Mouse (Mus musculus): Measurements from ENCODE around the gene Sptan1. TPM values are rescaled to one million over a fixed set of nuclear protein-coding genes. Genes with fewer than 3 reads are reported as not detected.

Gene Sptan1
- polyA plus RNA-seq, 1 experiment from 2014 or later, result 166 TPM

DNA sequence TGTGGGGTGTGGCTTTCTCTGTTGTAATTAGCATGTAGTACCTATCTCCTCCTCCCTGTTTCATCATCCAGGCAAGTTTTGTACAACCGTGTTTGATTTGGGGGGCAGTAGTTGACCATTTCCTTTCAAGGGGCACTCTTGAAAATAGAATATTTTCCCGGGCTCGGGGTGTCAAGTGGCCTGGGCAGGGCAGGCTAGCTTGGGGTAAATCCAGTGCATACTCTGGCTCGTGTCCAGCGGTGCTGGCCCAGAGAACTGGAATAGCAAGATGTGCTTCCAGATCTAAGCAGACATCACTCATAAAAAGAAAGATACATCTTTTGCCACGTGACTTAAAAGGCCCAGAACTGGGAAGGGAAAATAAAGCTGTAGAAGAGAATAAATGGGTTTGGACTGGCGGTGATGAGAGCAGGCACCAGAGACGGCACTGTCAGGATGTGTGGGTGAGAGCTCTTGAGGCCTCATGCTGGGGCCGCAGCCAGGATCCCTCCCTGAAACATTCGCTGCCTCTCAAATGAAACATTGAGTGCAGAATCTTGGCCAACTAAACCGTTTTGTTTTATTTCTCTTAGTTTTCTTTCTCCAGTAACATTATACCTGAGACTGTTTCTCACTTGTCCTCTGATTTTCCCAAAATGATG, 49.1 kb downstream of the Sptan1 start:
- no peak overlapping the region for H3K4me2 ChIP-seq (replicated peaks)
- no peaks in the 10 kb centered on the region for H3K9me3 ChIP-seq
- no peak overlapping the region for H3K4me3 ChIP-seq
- H3K27me3 ChIP-seq, result no peaks in the 10 kb centered on the region
- WGBS, result 95% methylated on average over 11 of the region's 11 CpGs
- no peak overlapping the region for H3K27ac ChIP-seq (replicated peaks)
- H3K9ac ChIP-seq (replicated peaks), result no peak overlapping the region
- peaks cover 95% of the 10 kb centered on the region for H3K36me3 ChIP-seq
- no peaks in the 10 kb centered on the region for H3K4me1 ChIP-seq
- no peak for ATAC-seq (ENCODE audit: low FRiP score, low read depth)

DNA sequence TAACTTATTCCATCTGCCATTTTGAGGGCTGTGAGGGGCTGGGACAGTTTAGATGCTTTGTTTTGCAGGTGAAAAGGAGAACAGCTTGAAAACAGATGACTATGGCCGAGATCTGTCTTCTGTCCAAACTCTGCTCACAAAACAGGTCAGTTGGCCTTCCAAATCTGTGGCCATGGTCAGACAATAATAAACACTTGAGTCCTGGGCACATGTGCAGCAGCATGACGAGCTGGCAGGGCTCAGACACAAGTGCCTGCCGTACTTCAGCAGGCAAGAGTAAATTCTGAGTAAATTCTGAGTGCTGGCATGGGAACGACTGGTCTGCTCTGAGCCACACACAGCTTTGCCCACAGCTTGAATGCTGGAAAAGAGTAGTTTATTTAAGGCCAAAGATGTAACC, 60.1 kb downstream of the Sptan1 start:
- no peak overlapping the region for H3K4me3 ChIP-seq
- WGBS, result 94% methylated on average over 4 of the region's 4 CpGs
- H3K4me2 ChIP-seq (replicated peaks), result no peak overlapping the region
- no peaks in the 10 kb centered on the region for H3K27me3 ChIP-seq
- no peaks in the 10 kb centered on the region for H3K4me1 ChIP-seq
- no peak for ATAC-seq (ENCODE audit: low FRiP score, low read depth)
- no peaks in the 10 kb centered on the region for H3K9me3 ChIP-seq
- H3K36me3 ChIP-seq, result peaks cover 99% of the 10 kb centered on the region
- H3K9ac ChIP-seq (replicated peaks), result no peak overlapping the region
- no peak overlapping the region for H3K27ac ChIP-seq (replicated peaks)

DNA sequence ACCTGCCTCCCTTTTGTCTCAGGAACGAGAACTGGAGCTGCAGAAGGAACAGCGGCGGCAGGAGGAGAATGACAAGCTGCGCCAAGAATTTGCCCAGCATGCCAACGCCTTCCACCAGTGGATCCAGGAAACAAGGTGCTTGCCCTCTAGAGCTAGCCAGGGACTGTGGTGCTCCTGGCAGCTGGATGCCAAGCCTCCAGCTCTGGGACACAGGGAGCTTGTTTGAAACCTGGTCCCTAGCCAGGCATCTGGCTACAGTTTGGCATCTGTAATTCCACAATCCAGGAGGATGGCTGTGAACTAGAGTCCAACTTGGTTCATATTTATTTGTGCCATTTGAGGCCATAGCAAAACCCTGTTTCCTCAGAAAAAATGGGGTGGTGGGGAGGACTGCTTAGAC, 61.6 kb downstream of the Sptan1 start:
- H3K9ac ChIP-seq (replicated peaks), result no peak overlapping the region
- peaks cover 99% of the 10 kb centered on the region for H3K36me3 ChIP-seq
- H3K9me3 ChIP-seq, result no peaks in the 10 kb centered on the region
- no peaks in the 10 kb centered on the region for H3K27me3 ChIP-seq
- H3K4me3 ChIP-seq, result no peak overlapping the region
- H3K4me1 ChIP-seq, result no peaks in the 10 kb centered on the region
- H3K4me2 ChIP-seq (replicated peaks), result no peak overlapping the region
- no peak overlapping the region for H3K27ac ChIP-seq (replicated peaks)
- 97% methylated on average over 5 of the region's 5 CpGs for WGBS
- ATAC-seq (ENCODE audit: low FRiP score, low read depth), result no peak

GRCm38 (mm10) chr2:30032244-30032846, 67.0 kb downstream of the Sptan1 start:
- H3K4me1 ChIP-seq, result no peaks in the 10 kb centered on the region
- H3K27me3 ChIP-seq, result no peaks in the 10 kb centered on the region
- H3K9me3 ChIP-seq, result no peaks in the 10 kb centered on the region
- no peak overlapping the region for H3K27ac ChIP-seq (replicated peaks)
- no peak for ATAC-seq (ENCODE audit: low FRiP score, low read depth)
- peaks cover 66% of the 10 kb centered on the region for H3K36me3 ChIP-seq
- H3K9ac ChIP-seq (replicated peaks), result no peak overlapping the region
- WGBS, result 66% methylated on average over 11 of the region's 11 CpGs
- H3K4me3 ChIP-seq, result no peak overlapping the region
- no peak overlapping the region for H3K4me2 ChIP-seq (replicated peaks)

- no peaks in the 10 kb centered on the region for H3K4me1 ChIP-seq
- H3K36me3 ChIP-seq, result peaks cover 66% of the 10 kb centered on the region
- WGBS, result 80% methylated on average over 6 of the region's 6 CpGs
- H3K4me3 ChIP-seq, result no peak overlapping the region
- H3K9me3 ChIP-seq, result no peaks in the 10 kb centered on the region
- no peak for ATAC-seq (ENCODE audit: low FRiP score, low read depth)
- no peaks in the 10 kb centered on the region for H3K27me3 ChIP-seq
- no peak overlapping the region for H3K4me2 ChIP-seq (replicated peaks)
- no peak overlapping the region for H3K9ac ChIP-seq (replicated peaks)
- peak overlapping the region; percentile 25; the same call in 1 of the 2 replicates for H3K27ac ChIP-seq (replicated peaks)
These were observed 67.6 kb downstream of the Sptan1 start for GRCm38 (mm10) chr2:30032957-30033356.

GRCm38 (mm10) chr2:30037762-30038161, 72.4 kb downstream of the Sptan1 start:
- Histone ChIP-seq H3K27me3 (no peaks in the 10 kb centered on the region), H3K4me3 (no peak overlapping the region), H3K36me3 (peaks cover 20% of the 10 kb centered on the region), H3K9me3 (no peaks in the 10 kb centered on the region), H3K27ac (replicated peaks) (no peak overlapping the region), H3K4me2 (replicated peaks) (no peak overlapping the region), H3K4me1 (no peaks in the 10 kb centered on the region), H3K9ac (replicated peaks) (no peak overlapping the region)
- WGBS, result 88% methylated on average over 2 of the region's 2 CpGs
- no peak for ATAC-seq (ENCODE audit: low FRiP score, low read depth)

- peaks cover 15% of the 10 kb centered on the region; the same call in 1 of the 2 replicates for H3K36me3 ChIP-seq
- 97% methylated on average over 10 of the region's 10 CpGs for WGBS
- H3K9me3 ChIP-seq, result no peaks in the 10 kb centered on the region
- H3K27me3 ChIP-seq, result no peaks in the 10 kb centered on the region
- no peak for ATAC-seq (ENCODE audit: low FRiP score, low read depth)
- H3K4me1 ChIP-seq, result no peaks in the 10 kb centered on the region
- no peak overlapping the region for H3K9ac ChIP-seq (replicated peaks)
- H3K27ac ChIP-seq (replicated peaks), result no peak overlapping the region
- H3K4me3 ChIP-seq, result no peak overlapping the region
- H3K4me2 ChIP-seq (replicated peaks), result no peak overlapping the region
These were observed 73.0 kb downstream of the Sptan1 start for GRCm38 (mm10) chr2:30038370-30038769.

- Histone ChIP-seq H3K27ac (replicated peaks) (no peak overlapping the region), H3K4me1 (no peaks in the 10 kb centered on the region), H3K36me3 (peaks cover 16% of the 10 kb centered on the region), H3K27me3 (no peaks in the 10 kb centered on the region), H3K9me3 (no peaks in the 10 kb centered on the region), H3K4me2 (replicated peaks) (no peak overlapping the region), H3K9ac (replicated peaks) (no peak overlapping the region), H3K4me3 (no peak overlapping the region)
- no peak for ATAC-seq (ENCODE audit: low FRiP score, low read depth)
These were observed 74.3 kb downstream of the Sptan1 start for GRCm38 (mm10) chr2:30039687-30040086.

GRCm38 (mm10) chr2:30042445-30042844, 77.1 kb downstream of the Sptan1 start:
- ATAC-seq (ENCODE audit: low FRiP score, low read depth), result no peak
- H3K4me1 ChIP-seq, result peaks cover 3% of the 10 kb centered on the region; the same call in 1 of the 2 replicates
- no peak overlapping the region for H3K27ac ChIP-seq (replicated peaks)
- H3K9ac ChIP-seq (replicated peaks), result no peak overlapping the region; the same call in 1 of the 2 replicates
- no peaks in the 10 kb centered on the region for H3K9me3 ChIP-seq
- H3K36me3 ChIP-seq, result peaks cover 18% of the 10 kb centered on the region
- H3K4me2 ChIP-seq (replicated peaks), result no peak overlapping the region
- H3K4me3 ChIP-seq, result no peak overlapping the region
- H3K27me3 ChIP-seq, result no peaks in the 10 kb centered on the region
- WGBS, result 3% methylated on average over 4 of the region's 4 CpGs

- Histone ChIP-seq H3K4me2 (replicated peaks) (no peak overlapping the region), H3K9me3 (no peaks in the 10 kb centered on the region), H3K27me3 (no peaks in the 10 kb centered on the region), H3K36me3 (peaks cover 11% of the 10 kb centered on the region; the same call in 1 of the 2 replicates), H3K27ac (replicated peaks) (no peak overlapping the region), H3K4me1 (peaks cover 7% of the 10 kb centered on the region), H3K4me3 (no peak overlapping the region), H3K9ac (replicated peaks) (no peak overlapping the region)
- WGBS, result 93% methylated on average over 5 of the region's 5 CpGs
- no peak for ATAC-seq (ENCODE audit: low FRiP score, low read depth)
These were observed 79.2 kb downstream of the Sptan1 start for GRCm38 (mm10) chr2:30044550-30044949.

GRCm38 (mm10) chr2:30047127-30047526, 81.8 kb downstream of the Sptan1 start:
- H3K4me1 ChIP-seq, result peaks cover 7% of the 10 kb centered on the region
- no peak for ATAC-seq (ENCODE audit: low FRiP score, low read depth)
- no peak overlapping the region for H3K4me2 ChIP-seq (replicated peaks)
- H3K9me3 ChIP-seq, result no peaks in the 10 kb centered on the region
- 97% methylated on average over 6 of the region's 6 CpGs for WGBS
- H3K9ac ChIP-seq (replicated peaks), result no peak overlapping the region
- H3K4me3 ChIP-seq, result no peak overlapping the region
- H3K36me3 ChIP-seq, result peaks cover 11% of the 10 kb centered on the region; the same call in 1 of the 2 replicates
- H3K27me3 ChIP-seq, result 0 out of 2 replicates have a peak, but pooled peaks cover 6% of the 10 kb centered on the region
- H3K27ac ChIP-seq (replicated peaks), result no peak overlapping the region

GRCm38 (mm10) chr2:30048101-30048501, 82.7 kb downstream of the Sptan1 start:
- 0 out of 2 replicates have a peak, but pooled peaks cover 6% of the 10 kb centered on the region for H3K27me3 ChIP-seq
- 65% methylated on average over 11 of the region's 11 CpGs for WGBS
- H3K4me3 ChIP-seq, result peak overlapping the region; percentile 49
- no peaks in the 10 kb centered on the region for H3K9me3 ChIP-seq
- no peak for ATAC-seq (ENCODE audit: low FRiP score, low read depth)
- peak overlapping the region; percentile 50 for H3K9ac ChIP-seq (replicated peaks)
- peaks cover 11% of the 10 kb centered on the region; the same call in 1 of the 2 replicates for H3K36me3 ChIP-seq
- peak overlapping the region; percentile 85 for H3K27ac ChIP-seq (replicated peaks)
- H3K4me2 ChIP-seq (replicated peaks), result peak overlapping the region; percentile 52
- H3K4me1 ChIP-seq, result peaks cover 7% of the 10 kb centered on the region

All from midbrain, embryonic 12.5 days (tissue).